8 mouse cellular contexts compared by ENCODE assay signal in genomic region chr6:99691666-99692205, GRCm38 (mm10). TPM values are rescaled to one million over a fixed set of nuclear protein-coding genes. Genes with fewer than 3 reads are reported as not detected.
A peak's percentile ranks its signal among the peaks of the same experiment; 100 is the strongest.
DNase-seq lines count a peak whose midpoint lies in the region; ATAC-seq and TF ChIP-seq lines count a peak whose summit lies in the region.

No protein-coding gene starts in this region.

- no peaks in the 10 kb centered on the region for H3K36me3 ChIP-seq in E14TG2a.4 (ENCODE audit: insufficient read depth, low read length)
- no peaks in the 10 kb centered on the region for H3K36me3 ChIP-seq in forebrain, embryonic 15.5 days
- H3K36me3 ChIP-seq in liver, embryonic 12.5 days: no peaks in the 10 kb centered on the region

- 6% methylated on average over 25 of the region's 25 CpGs for WGBS in forebrain, embryonic 15.5 days
- 8% methylated on average over 25 of the region's 25 CpGs for WGBS in liver, embryonic 12.5 days (ENCODE audit: insufficient replicate concordance)

- H3K27me3 ChIP-seq in E14TG2a.4 (ENCODE audit: insufficient read depth, low read length): peaks cover 71% of the 10 kb centered on the region
- H3K27me3 ChIP-seq in forebrain, embryonic 15.5 days: peaks cover 10% of the 10 kb centered on the region; the same call in 1 of the 2 replicates
- peaks cover 90% of the 10 kb centered on the region for H3K27me3 ChIP-seq in liver, embryonic 12.5 days (replicated peaks)

- peak overlapping the region; percentile 87 for H3K4me2 ChIP-seq in forebrain, embryonic 15.5 days (replicated peaks)
- H3K4me2 ChIP-seq in liver, embryonic 12.5 days: peak overlapping the region; percentile 70

- peaks cover 4% of the 10 kb centered on the region; the same call in 1 of the 2 replicates for H3K9me3 ChIP-seq in E14TG2a.4 (ENCODE audit: low read length)
- no peaks in the 10 kb centered on the region for H3K9me3 ChIP-seq in forebrain, embryonic 15.5 days
- no peaks in the 10 kb centered on the region for H3K9me3 ChIP-seq in liver, embryonic 12.5 days (replicated peaks)

- peak overlapping the region; percentile 88 for H3K27ac ChIP-seq in forebrain, embryonic 15.5 days (replicated peaks)
- H3K27ac ChIP-seq in liver, embryonic 12.5 days: no peak overlapping the region

- H3K4me1 ChIP-seq in E14TG2a.4 (replicated peaks; ENCODE audit: low read depth, low read length): peaks cover 11% of the 10 kb centered on the region
- peaks cover 29% of the 10 kb centered on the region for H3K4me1 ChIP-seq in forebrain, embryonic 15.5 days
- H3K4me1 ChIP-seq in liver, embryonic 12.5 days: 0 out of 2 replicates have a peak, but pooled peaks cover 3% of the 10 kb centered on the region

- peak overlapping the region; percentile 80 for H3K4me3 ChIP-seq in E14TG2a.4 (replicated peaks; ENCODE audit: low read length)
- peak overlapping the region; percentile 61 for H3K4me3 ChIP-seq in forebrain, embryonic 15.5 days
- H3K4me3 ChIP-seq in liver, embryonic 12.5 days: peak overlapping the region; percentile 55

- ATAC-seq in frontal cortex, adult (ENCODE audit: low TSS enrichment): peak; percentile 1; the same call in 1 of the 2 replicates
- peak; percentile 36 for ATAC-seq in forebrain, embryonic 15.5 days (replicated peaks)
- ATAC-seq in liver, embryonic 12.5 days: no peak
- no peak for ATAC-seq in activated CD4-positive, CD25-positive, alpha-beta regulatory T cell, adult 4 months
- no peak for ATAC-seq in megakaryocyte progenitor cell, adult 5-6 weeks (replicated peaks; ENCODE audit: poor library complexity)
- no peak for ATAC-seq in erythroid progenitor cell, adult 5-6 weeks (replicated peaks; ENCODE audit: low FRiP score, poor library complexity, severe bottlenecking)

- no peak for TF ChIP-seq CTCF in E14TG2a.4 (conservative IDR thresholded peaks at IDR 0.05; ENCODE audit: low read length)

- no peak for DNase-seq in frontal cortex, postnatal 36 days (ENCODE audit: low spot score in 2 of 2)

- H3K9ac ChIP-seq in forebrain, embryonic 15.5 days (replicated peaks): peak overlapping the region; percentile 78
- H3K9ac ChIP-seq in liver, embryonic 12.5 days: no peak overlapping the region

RNA-seq across cellular contexts. Expression of gene Gpr27, which starts 0.7 kb away (rescaled TPM):
- 22.5 and 24.2 TPM in 2 replicates for polyA plus RNA-seq in forebrain, embryonic 15.5 days (2015; fragmentation: Nextera tagmentation; extraction: Ambion mirVana)
- polyA plus RNA-seq in liver, embryonic 12.5 days (2016; fragmentation: Nextera tagmentation; extraction: Ambion mirVana): 0.23 and 0.39 TPM in 2 replicates
- not detected for polyA plus RNA-seq in activated CD4-positive, CD25-positive, alpha-beta regulatory T cell, adult 4 months (2017; shearing (Covaris generic))
- 0.10 TPM in 1 of 2 replicates, not detected in the other for total RNA-seq in megakaryocyte progenitor cell, adult 5-6 weeks (2015)
- not detected in 2 replicates for total RNA-seq in megakaryocyte progenitor cell, adult 5-6 weeks (2017)
- 0.72 TPM in 1 of 2 replicates, not detected in the other for total RNA-seq in erythroid progenitor cell, adult 5-6 weeks (2015; ENCODE audit: low replicate concordance)
- 1.8 TPM in 1 of 2 replicates, not detected in the other for total RNA-seq in erythroid progenitor cell, adult 5-6 weeks (2017; ENCODE audit: low replicate concordance)

RNA-seq across cellular contexts. Expression of gene Gm20696, which starts 25.1 kb away (rescaled TPM):
- polyA plus RNA-seq in forebrain, embryonic 15.5 days (2015; fragmentation: Nextera tagmentation; extraction: Ambion mirVana): 5.7 and 5.8 TPM in 2 replicates
- polyA plus RNA-seq in liver, embryonic 12.5 days (2016; fragmentation: Nextera tagmentation; extraction: Ambion mirVana): 1.4 and 3.0 TPM in 2 replicates
- 10 to 100 TPM; 11.9 to 13.1 TPM for polyA plus RNA-seq in activated CD4-positive, CD25-positive, alpha-beta regulatory T cell, adult 4 months (2017; shearing (Covaris generic))
- total RNA-seq in megakaryocyte progenitor cell, adult 5-6 weeks (2015): 5.9 and 11.8 TPM in 2 replicates
- total RNA-seq in megakaryocyte progenitor cell, adult 5-6 weeks (2017): 2.7 and 3.5 TPM in 2 replicates
- total RNA-seq in erythroid progenitor cell, adult 5-6 weeks (2015; ENCODE audit: low replicate concordance): 5.0 and 9.0 TPM in 2 replicates
- total RNA-seq in erythroid progenitor cell, adult 5-6 weeks (2017; ENCODE audit: low replicate concordance): 2.7 and 2.9 TPM in 2 replicates

RNA-seq across cellular contexts. Expression of gene Eif4e3, which starts 25.2 kb away (rescaled TPM):
- 9.9 and 10.0 TPM in 2 replicates for polyA plus RNA-seq in forebrain, embryonic 15.5 days (2015; fragmentation: Nextera tagmentation; extraction: Ambion mirVana)
- 2.3 and 2.4 TPM in 2 replicates for polyA plus RNA-seq in liver, embryonic 12.5 days (2016; fragmentation: Nextera tagmentation; extraction: Ambion mirVana)
- polyA plus RNA-seq in activated CD4-positive, CD25-positive, alpha-beta regulatory T cell, adult 4 months (2017; shearing (Covaris generic)): 10 to 100 TPM; 33.8 to 35.1 TPM
- 19.4 and 23.6 TPM in 2 replicates for total RNA-seq in megakaryocyte progenitor cell, adult 5-6 weeks (2015)
- 19.8 and 20.8 TPM in 2 replicates for total RNA-seq in megakaryocyte progenitor cell, adult 5-6 weeks (2017)
- 8.8 and 11.5 TPM in 2 replicates for total RNA-seq in erythroid progenitor cell, adult 5-6 weeks (2015; ENCODE audit: low replicate concordance)
- 2.7 and 5.3 TPM in 2 replicates for total RNA-seq in erythroid progenitor cell, adult 5-6 weeks (2017; ENCODE audit: low replicate concordance)

RNA-seq across cellular contexts. Expression of gene Prok2, which starts 34.5 kb away (rescaled TPM):
- polyA plus RNA-seq in forebrain, embryonic 15.5 days (2015; fragmentation: Nextera tagmentation; extraction: Ambion mirVana): 2.1 and 2.4 TPM in 2 replicates
- not detected in 2 replicates for polyA plus RNA-seq in liver, embryonic 12.5 days (2016; fragmentation: Nextera tagmentation; extraction: Ambion mirVana)
- polyA plus RNA-seq in activated CD4-positive, CD25-positive, alpha-beta regulatory T cell, adult 4 months (2017; shearing (Covaris generic)): not detected
- total RNA-seq in megakaryocyte progenitor cell, adult 5-6 weeks (2015): 1.9 TPM in 1 of 2 replicates, not detected in the other
- total RNA-seq in megakaryocyte progenitor cell, adult 5-6 weeks (2017): not detected in 2 replicates
- total RNA-seq in erythroid progenitor cell, adult 5-6 weeks (2015; ENCODE audit: low replicate concordance): not detected in 2 replicates
- not detected in 2 replicates for total RNA-seq in erythroid progenitor cell, adult 5-6 weeks (2017; ENCODE audit: low replicate concordance)

Comparison
In these comparisons a context has a peak if more than half of its experiments do, and no peak if none do; other contexts are left out.
1. ATAC-seq: peak in frontal cortex, adult (single experiment) and forebrain, embryonic 15.5 days (single experiment); none in liver, embryonic 12.5 days (single experiment), activated CD4-positive, CD25-positive, alpha-beta regulatory T cell, adult 4 months (single experiment), megakaryocyte progenitor cell, adult 5-6 weeks (single experiment) and erythroid progenitor cell, adult 5-6 weeks (single experiment).
2. RNA of gene Gpr27, which starts 0.7 kb away (polyA plus RNA-seq): 22.5 to 24.2 TPM in forebrain, embryonic 15.5 days; 0.23 to 0.39 TPM in liver, embryonic 12.5 days and not detected in activated CD4-positive, CD25-positive, alpha-beta regulatory T cell, adult 4 months; every median in the first group is over 10 times any median in the second.
3. Peak in every context shown above with its lines, with median percentiles within 50 percentile points of each other: H3K4me3 ChIP-seq.